ENCODE assay signal across 30 mouse cellular contexts in genomic region chr7:3430161-3430560, GRCm38 (mm10). TPM values are rescaled to one million over a fixed set of nuclear protein-coding genes. Genes with fewer than 3 reads are reported as not detected.
"Had no signal": no experiment of that assay in that cellular context is flagged by ENCODE, and none has a peak within 500 bp of the region (broad histone marks: within the 10 kb centered on the region; RNA-seq: fewer than 3 reads in every experiment).

No protein-coding gene starts in this region.

- H3K27ac ChIP-seq: gastrocnemius, adult 2 months; hindbrain, embryonic 10.5 days; hindbrain, embryonic 12.5 days; hindbrain, embryonic 14.5 days; intestine, embryonic 15.5 days; kidney, embryonic 15.5 days; kidney, postnatal 0 days; limb, embryonic 13.5 days; limb, embryonic 15.5 days; liver, embryonic 12.5 days; liver, embryonic 14.5 days had no signal

- DNase-seq: gastrocnemius, adult 2 months; gastrocnemius, postnatal 10 days; gastrocnemius, postnatal 25 days; heart, postnatal 14 days; kidney, adult 18-20 months; kidney, adult 9 months; kidney, postnatal 14 days; kidney, postnatal 36 days; layer of hippocampus, adult 9-11 months; layer of hippocampus, postnatal 36 days; left cerebral cortex, postnatal 4 days; lung, adult 18-20 months had no signal

- H3K4me2 ChIP-seq: hindbrain, embryonic 12.5 days; hindbrain, embryonic 14.5 days; intestine, embryonic 15.5 days; kidney, embryonic 15.5 days; limb, embryonic 13.5 days; limb, embryonic 15.5 days; liver, embryonic 12.5 days had no signal

- H3K4me3 ChIP-seq: gastrocnemius, adult 2 months; hindbrain, embryonic 10.5 days; hindbrain, embryonic 12.5 days; intestine, embryonic 15.5 days; kidney, embryonic 15.5 days; limb, embryonic 13.5 days; limb, embryonic 15.5 days; liver, embryonic 12.5 days had no signal

- H3K9me3 ChIP-seq: hindbrain, embryonic 10.5 days; hindbrain, embryonic 12.5 days; intestine, embryonic 15.5 days; kidney, embryonic 15.5 days; limb, embryonic 13.5 days; limb, embryonic 15.5 days; liver, embryonic 12.5 days had no signal

- ATAC-seq: forebrain, embryonic 16.5 days; hindbrain, embryonic 16.5 days; inflammation-experienced regulatory T-cells, adult 6 months; intestine, embryonic 15.5 days; intestine, postnatal 0 days; liver, embryonic 12.5 days had no signal

- H3K36me3 ChIP-seq: hindbrain, embryonic 10.5 days; hindbrain, embryonic 12.5 days; intestine, embryonic 15.5 days; kidney, embryonic 15.5 days; limb, embryonic 13.5 days; limb, embryonic 15.5 days; liver, embryonic 12.5 days had no signal

- H3K4me1 ChIP-seq: hindbrain, embryonic 10.5 days; hindbrain, embryonic 12.5 days; intestine, embryonic 15.5 days; kidney, embryonic 15.5 days; limb, embryonic 13.5 days; limb, embryonic 15.5 days; liver, embryonic 12.5 days had no signal

- H3K9ac ChIP-seq: hindbrain, embryonic 12.5 days; hindbrain, embryonic 14.5 days; intestine, embryonic 15.5 days; kidney, embryonic 15.5 days; limb, embryonic 13.5 days; limb, embryonic 15.5 days; liver, embryonic 12.5 days; liver, embryonic 14.5 days had no signal

RNA-seq across cellular contexts. Expression of gene Cacng6, which starts 6.2 kb away (rescaled TPM):
- total RNA-seq: granulocyte monocyte progenitor cell, adult 5-6 weeks had no signal
- polyA plus RNA-seq: hindbrain, embryonic 10.5 days; hindbrain, embryonic 14.5 days; hindbrain, embryonic 16.5 days; inflammation-experienced regulatory T-cells, adult 6 months; kidney, postnatal 0 days; liver, adult 2 months; liver, embryonic 14.5 days had no signal

RNA-seq across cellular contexts. Expression of gene Cacng8, which starts 39.7 kb away (rescaled TPM):
- total RNA-seq: gastrocnemius, adult 2 months; gastrocnemius, postnatal 25 days; gastrocnemius, postnatal 4 days; granulocyte monocyte progenitor cell, adult 5-6 weeks; heart, postnatal 14 days; liver, adult 2 months had no signal
- polyA plus RNA-seq: inflammation-experienced regulatory T-cells, adult 6 months; liver, adult 2 months; liver, embryonic 16.5 days had no signal
